Mouse (Mus musculus): Measurements from ENCODE around the gene Vmn1r135.
"Not testable (repeated sequence)": the region's sequence is repeated elsewhere in the genome, so short reads cannot be mapped to it uniquely, and the experiment has no call there.

Gene Vmn1r135

GRCm38 (mm10) chr7:21832051-21832450, at the start of gene Vmn1r135:
Gene Vmn1r135, plus strand, starts transcription at chr7:21832351.
- DNase-seq (ENCODE audit: low spot score) = not testable (repeated sequence)

GRCm38 (mm10) chr7:21796628-21797027, 35.5 kb upstream of the Vmn1r135 start, which contains the start of gene Gm4177:
Gene Gm4177, minus strand, starts transcription at chr7:21796728.
- DNase-seq (ENCODE audit: low spot score) = not testable (repeated sequence)

DNA sequence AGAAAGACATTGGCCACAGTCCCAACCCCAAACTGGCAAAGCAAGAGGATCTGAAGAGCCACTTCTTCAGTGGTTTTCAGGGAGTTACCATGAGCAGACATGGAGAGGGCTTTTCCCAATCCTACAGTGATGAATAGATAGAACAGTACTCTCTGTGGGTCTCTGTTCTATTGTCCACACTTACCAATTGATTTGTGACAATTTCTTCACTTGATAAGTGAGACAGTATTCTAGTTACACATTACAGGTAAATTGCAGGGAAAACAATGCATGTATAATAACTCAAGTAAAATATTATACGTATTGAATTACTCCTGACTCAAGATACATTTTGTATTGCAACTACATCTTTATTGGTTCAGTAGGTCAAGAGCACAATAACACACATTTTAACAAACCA, 12.0 kb downstream of the Vmn1r135 start, which contains the start of gene Gm5725:
TSS of gene Gm5725 (minus strand) at position 101 of the 400 bp plus-strand sequence.
- DNase-seq (ENCODE audit: low spot score) = not testable (repeated sequence)
